Mouse (Mus musculus) embryonic facial prominence, embryonic 11.5 days (tissue): ENCODE measurements at regions not wholly inside any gene's neighbourhood (a gene's known extent, or its start where the extent isn't known, plus 50 kb on each side); places are given as distances from the start of the nearest gene placed in this dataset.

Experiments used
- ATAC-seq: fragments of 200-750 bp; cut with Nextera tagmentation; replicated peaks from 2 replicates; pipeline ENCODE4 v1.8.0; 2017; ENCODE audit warnings: low read depth; ENCODE audit not compliant: insufficient number of reproducible peaks, low FRiP score, low TSS enrichment
- DNase-seq: peaks from one replicate; pipeline ENCODE4 v3.0.0-alpha.2; 2015; ENCODE audit warnings: low spot score
- H3K27ac ChIP-seq: fragments of 300-500 bp; sonication (generic); replicated peaks from 2 replicates; pipeline ENCODE4 v1.5.1; 2014; ENCODE audit warnings: mild to moderate bottlenecking, low read depth, low read length, control low read depth
- H3K27me3 ChIP-seq: fragments of 300-500 bp; sonication (generic); 2 replicates; pipeline ENCODE4 v1.6.1; 2014; ENCODE audit warnings: mild to moderate bottlenecking, low read length, moderate library complexity, mixed read lengths; ENCODE audit not compliant: control insufficient read depth, insufficient read depth
- H3K36me3 ChIP-seq: fragments of 300-500 bp; sonication (generic); replicated peaks from 2 replicates; pipeline ENCODE4 v1.6.1; 2014; ENCODE audit warnings: low read depth, mild to moderate bottlenecking, low read length, moderate library complexity, mixed read lengths; ENCODE audit not compliant: control insufficient read depth, insufficient read depth
- H3K4me1 ChIP-seq: fragments of 300-500 bp; sonication (generic); 2 replicates; pipeline ENCODE4 v1.6.1; 2014; ENCODE audit warnings: low read length, mixed read lengths; ENCODE audit not compliant: control insufficient read depth, insufficient read depth
- H3K4me2 ChIP-seq: fragments of 300-500 bp; sonication (generic); 2 replicates; pipeline ENCODE4 v1.6.1; 2014; ENCODE audit warnings: low read depth, mild to moderate bottlenecking, control low read depth, low read length, moderate library complexity
- H3K4me3 ChIP-seq: fragments of 300-500 bp; sonication (generic); 2 replicates; pipeline ENCODE4 v1.5.1; 2014; ENCODE audit warnings: low read depth, low read length, control low read depth
- H3K9ac ChIP-seq: fragments of 300-500 bp; sonication (generic); replicated peaks from 2 replicates; pipeline ENCODE4 v1.6.1; 2014; ENCODE audit warnings: mild to moderate bottlenecking, control low read depth, low read length
- H3K9me3 ChIP-seq: fragments of 300-500 bp; sonication (generic); replicated peaks from 2 replicates; pipeline ENCODE4 v1.6.1; 2016; ENCODE audit warnings: mild to moderate bottlenecking, low read length, inconsistent platforms, mixed read lengths; ENCODE audit not compliant: control insufficient read depth
- WGBS: fragments of 180-500 bp; shearing (Covaris S2); extraction: QIAGEN DNeasy Blood & Tissue Kit; methylation state at CpG from one replicate; pipeline ENCODE4 v1.1.7; 2014; 5-methylcytosine and 5-hydroxymethylcytosine counted together

DNA sequence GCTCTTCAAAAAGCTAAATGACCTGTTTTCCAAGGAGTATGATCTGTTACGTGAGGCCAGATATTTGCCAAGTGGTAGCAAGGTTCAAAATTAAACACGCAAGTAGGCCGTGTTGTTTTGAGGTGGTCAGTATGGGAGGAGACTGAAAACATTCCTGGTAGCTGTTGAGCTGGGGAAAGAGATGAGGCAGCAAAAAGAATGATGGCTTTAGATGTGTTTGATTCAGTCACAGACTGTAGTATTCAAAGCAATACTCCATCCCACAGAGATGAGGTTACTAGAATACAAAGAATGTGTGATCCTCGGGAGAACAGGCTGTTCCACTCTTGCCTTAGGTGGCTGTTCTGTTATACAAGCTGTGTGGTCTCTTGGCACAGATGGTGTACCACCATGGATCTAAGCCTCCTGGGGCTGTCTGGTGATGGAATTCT, 742.7 kb upstream of the Zeb2 start:
- Histone ChIP-seq H3K4me3 (no peak overlapping the region), H3K4me2 (no peak overlapping the region), H3K9me3 (no peaks in the 10 kb centered on the region), H3K27me3 (no peaks in the 10 kb centered on the region), H3K9ac (no peak overlapping the region), H3K4me1 (no peaks in the 10 kb centered on the region), H3K36me3 (no peaks in the 10 kb centered on the region), H3K27ac (no peak overlapping the region)
- no peak for DNase-seq
- ATAC-seq, result no peak
- 86% methylated on average over 4 of the region's 4 CpGs for WGBS

DNA sequence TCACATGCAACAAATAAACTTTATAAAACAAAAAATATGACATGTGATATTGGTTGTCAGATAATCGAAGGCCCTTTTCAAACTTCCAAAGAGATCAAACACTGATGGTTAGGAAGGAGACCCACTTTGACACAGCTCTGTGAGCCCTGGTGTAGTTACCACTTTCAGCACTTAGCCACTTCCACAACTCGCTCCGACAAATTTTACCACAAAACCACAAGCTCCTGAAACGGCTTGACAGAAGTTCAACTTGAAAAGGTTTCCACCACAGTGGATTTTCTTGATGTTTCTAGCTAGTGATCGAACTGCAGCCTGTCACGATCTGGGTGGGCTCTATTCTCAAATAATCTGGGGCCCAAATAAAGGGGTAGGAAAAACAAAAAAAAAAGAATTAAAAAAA, 742.2 kb upstream of the Zeb2 start:
- Histone ChIP-seq H3K9ac (no peak overlapping the region), H3K4me2 (no peak overlapping the region), H3K9me3 (no peaks in the 10 kb centered on the region), H3K36me3 (no peaks in the 10 kb centered on the region), H3K27ac (no peak overlapping the region), H3K4me3 (no peak overlapping the region), H3K27me3 (no peaks in the 10 kb centered on the region), H3K4me1 (no peaks in the 10 kb centered on the region)
- 85% methylated on average over 6 of the region's 6 CpGs for WGBS
- DNase-seq (no peak), ATAC-seq (no peak)

DNA sequence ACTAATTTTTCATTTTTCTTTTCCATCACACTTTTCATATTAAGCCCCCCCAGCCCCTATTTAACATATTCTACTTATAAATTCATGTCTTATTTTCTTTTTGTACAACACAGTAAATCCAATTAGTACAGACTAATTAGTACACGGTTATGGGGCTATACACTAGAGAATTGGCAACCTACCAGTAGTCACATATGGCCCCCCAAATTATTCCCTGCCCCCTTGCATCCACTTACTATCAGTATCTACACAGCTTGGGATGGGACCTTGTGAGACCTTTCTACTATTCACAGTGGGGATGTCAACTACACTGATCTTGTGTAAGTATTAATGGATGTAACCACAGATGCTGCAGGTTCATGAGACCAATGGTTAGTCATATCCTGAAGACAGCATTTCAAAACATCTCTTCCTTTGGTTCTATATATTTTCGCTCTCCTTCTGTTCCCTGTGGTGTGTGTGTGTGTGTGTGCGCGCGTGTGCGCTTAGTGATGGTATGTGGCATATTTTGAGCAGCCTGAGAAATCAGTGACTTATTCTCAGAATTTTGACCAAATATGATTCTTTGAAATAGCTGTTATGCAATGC, 732.9 kb upstream of the Zeb2 start:
- H3K27me3 ChIP-seq, result no peaks in the 10 kb centered on the region
- H3K9me3 ChIP-seq, result no peaks in the 10 kb centered on the region
- no peaks in the 10 kb centered on the region for H3K36me3 ChIP-seq
- no peak for DNase-seq
- ATAC-seq, result no peak
- 92% methylated on average over 6 of the region's 6 CpGs for WGBS
- no peak overlapping the region for H3K9ac ChIP-seq
- no peaks in the 10 kb centered on the region for H3K4me1 ChIP-seq
- H3K27ac ChIP-seq, result no peak overlapping the region
- no peak overlapping the region for H3K4me3 ChIP-seq
- no peak overlapping the region for H3K4me2 ChIP-seq

DNA sequence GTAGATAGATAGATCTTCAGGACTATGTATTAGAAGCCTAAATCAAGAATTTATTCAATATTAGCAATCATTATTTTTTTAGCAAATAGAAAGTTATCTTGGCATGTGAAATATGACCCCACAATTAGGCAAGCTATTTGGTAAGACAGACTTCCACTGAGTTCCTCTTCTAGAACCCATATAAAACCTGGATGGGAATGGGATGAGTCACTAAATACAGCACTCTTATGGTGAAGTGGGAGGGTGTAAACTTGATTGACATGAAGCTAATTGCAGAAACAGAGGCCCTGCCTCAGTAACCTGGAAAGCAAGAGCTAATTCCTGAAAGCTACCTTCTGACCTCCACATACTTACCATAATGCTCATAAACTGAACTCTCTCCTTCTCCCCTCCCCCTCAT, 723.2 kb upstream of the Zeb2 start:
- Histone ChIP-seq H3K36me3 (no peaks in the 10 kb centered on the region), H3K4me2 (no peak overlapping the region)

DNA sequence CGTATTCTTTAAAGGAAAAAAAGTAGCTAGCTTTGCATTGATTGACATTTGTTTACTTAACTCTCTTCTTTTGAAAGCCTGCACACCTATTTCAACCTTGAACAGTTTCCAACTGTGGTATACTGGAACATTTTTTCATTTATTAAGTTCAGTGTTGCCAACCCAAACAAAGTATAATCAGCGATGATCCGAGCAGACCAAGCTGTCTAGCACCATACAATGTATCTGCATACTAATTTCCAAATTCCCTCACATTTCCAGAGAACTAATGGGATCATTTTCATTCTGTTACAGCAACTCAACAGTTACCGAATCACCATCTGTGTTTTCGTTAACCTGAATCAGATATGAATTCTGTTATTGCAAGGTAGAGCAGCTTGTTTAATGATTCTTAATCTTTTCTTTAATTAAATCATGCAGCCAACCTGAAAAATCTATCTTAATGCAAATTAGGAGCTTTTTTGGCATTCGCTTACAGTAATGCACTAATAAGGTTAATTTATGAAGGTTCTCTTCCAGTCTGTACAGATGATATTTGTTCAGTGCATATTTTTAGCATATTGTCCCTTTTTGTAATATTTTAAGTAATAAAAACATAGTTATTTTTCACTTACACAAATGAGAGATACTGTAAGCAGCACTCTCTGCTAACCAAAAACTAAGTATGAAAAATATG, 719.5 kb upstream of the Zeb2 start:
- Histone ChIP-seq H3K9ac (no peak overlapping the region), H3K27me3 (no peaks in the 10 kb centered on the region), H3K36me3 (no peaks in the 10 kb centered on the region), H3K9me3 (no peaks in the 10 kb centered on the region), H3K4me2 (no peak overlapping the region), H3K4me1 (no peaks in the 10 kb centered on the region), H3K27ac (no peak overlapping the region), H3K4me3 (no peak overlapping the region)
- DNase-seq (no peak), ATAC-seq (no peak)
- WGBS, result 73% methylated on average over 6 of the region's 6 CpGs

More for the DNA sequence above, 723.2 kb upstream of the Zeb2 start:
- Histone ChIP-seq H3K27ac (no peak overlapping the region), H3K4me1 (no peaks in the 10 kb centered on the region), H3K9ac (no peak overlapping the region), H3K9me3 (no peaks in the 10 kb centered on the region), H3K27me3 (no peaks in the 10 kb centered on the region), H3K4me3 (no peak overlapping the region)
- DNase-seq, result no peak
- no peak for ATAC-seq

DNA sequence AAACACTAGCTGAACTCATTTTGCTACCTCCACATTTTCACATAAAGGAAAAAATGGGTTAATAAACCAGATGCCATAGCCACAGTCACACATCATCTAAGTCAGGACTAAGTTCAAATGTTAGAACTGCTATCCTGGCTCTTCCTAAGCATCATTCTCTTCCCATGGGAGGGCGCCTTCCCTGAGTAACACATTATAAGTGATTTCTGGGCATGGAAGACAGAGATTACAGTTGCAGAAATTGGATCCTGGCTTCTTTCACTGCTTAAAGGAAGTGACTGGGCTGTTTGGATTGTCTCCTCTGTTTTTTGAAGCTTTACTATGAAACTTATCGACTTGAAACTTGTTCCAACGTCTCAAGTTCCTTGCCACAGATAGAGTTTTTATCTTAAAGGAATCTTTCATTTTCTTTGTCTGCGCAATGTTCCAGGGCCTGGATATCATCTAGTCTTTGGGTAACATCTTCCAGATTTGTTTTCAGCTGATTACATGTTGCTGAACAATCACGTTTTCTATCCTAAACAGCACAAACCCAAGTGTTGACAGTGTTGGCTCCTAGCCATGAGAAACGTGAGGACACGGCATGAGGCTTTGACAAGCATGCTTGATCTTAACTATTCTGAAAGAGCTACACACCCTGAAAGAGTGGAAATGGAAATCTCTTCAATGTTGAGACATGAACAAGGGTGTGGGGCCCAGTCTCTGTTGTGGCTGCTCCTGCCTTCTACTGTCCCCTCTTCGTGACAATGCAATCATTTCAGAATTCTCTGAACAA, 700.9 kb upstream of the Zeb2 start:
- H3K9me3 ChIP-seq, result no peaks in the 10 kb centered on the region
- no peaks in the 10 kb centered on the region for H3K36me3 ChIP-seq
- 81% methylated on average over 8 of the region's 8 CpGs for WGBS

DNA sequence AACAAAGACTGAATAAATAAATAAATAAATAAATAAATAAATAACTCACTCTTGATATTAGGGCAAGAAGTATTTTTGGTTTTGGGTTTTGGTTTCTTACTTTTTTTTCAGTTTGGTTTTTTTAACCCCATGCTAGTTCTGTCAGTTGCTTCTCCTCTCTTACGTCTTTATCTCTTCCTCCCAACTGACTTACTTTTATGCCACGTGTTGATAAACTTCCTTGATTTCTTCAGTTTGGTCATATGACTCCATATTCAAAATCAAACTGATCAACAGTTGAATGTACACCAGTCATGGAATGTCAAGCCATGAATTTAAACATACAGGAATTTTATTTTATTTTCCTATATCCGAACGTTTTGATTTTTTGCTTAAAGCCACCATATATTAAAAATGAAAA, 697.5 kb upstream of the Zeb2 start:
- 89% methylated on average over 4 of the region's 4 CpGs for WGBS

More for the DNA sequence above, 700.9 kb upstream of the Zeb2 start:
- no peaks in the 10 kb centered on the region for H3K4me1 ChIP-seq
- no peak overlapping the region for H3K9ac ChIP-seq
- H3K4me2 ChIP-seq, result no peak overlapping the region
- no peak overlapping the region for H3K27ac ChIP-seq
- no peak for DNase-seq
- H3K4me3 ChIP-seq, result no peak overlapping the region
- ATAC-seq, result no peak
- no peaks in the 10 kb centered on the region for H3K27me3 ChIP-seq

DNA sequence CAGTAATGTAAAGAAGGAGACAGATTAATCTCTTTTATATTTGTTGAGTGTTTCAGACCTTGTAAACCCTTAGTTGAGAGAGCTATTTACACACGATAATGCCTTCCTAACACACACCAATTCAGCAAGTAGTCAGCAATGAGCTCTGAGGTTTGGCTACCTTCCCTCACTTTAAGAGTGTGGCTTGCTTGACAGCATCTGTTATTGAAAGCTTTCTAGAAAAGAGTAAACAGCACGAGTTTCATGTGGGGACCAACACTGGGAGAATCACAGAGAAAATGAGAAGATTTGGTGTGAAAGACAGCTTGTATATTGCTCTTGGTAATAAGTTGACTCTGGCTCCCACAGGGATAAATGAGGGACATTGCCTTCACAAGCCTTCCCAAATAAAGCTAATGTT, 688.1 kb upstream of the Zeb2 start:
- H3K27ac ChIP-seq, result no peak overlapping the region
- H3K9ac ChIP-seq, result no peak overlapping the region
- no peaks in the 10 kb centered on the region for H3K27me3 ChIP-seq
- H3K4me1 ChIP-seq, result no peaks in the 10 kb centered on the region
- DNase-seq (no peak), ATAC-seq (no peak)
- no peak overlapping the region for H3K4me2 ChIP-seq
- H3K9me3 ChIP-seq, result no peaks in the 10 kb centered on the region
- 57% methylated on average over 2 of the region's 2 CpGs for WGBS
- H3K36me3 ChIP-seq, result no peaks in the 10 kb centered on the region
- no peak overlapping the region for H3K4me3 ChIP-seq

More for the DNA sequence above, 697.5 kb upstream of the Zeb2 start:
- DNase-seq, result no peak
- ATAC-seq, result no peak
- no peaks in the 10 kb centered on the region for H3K4me1 ChIP-seq
- H3K27me3 ChIP-seq, result no peaks in the 10 kb centered on the region
- H3K9ac ChIP-seq, result no peak overlapping the region
- no peak overlapping the region for H3K4me2 ChIP-seq
- no peaks in the 10 kb centered on the region for H3K9me3 ChIP-seq
- no peaks in the 10 kb centered on the region for H3K36me3 ChIP-seq
- no peak overlapping the region for H3K4me3 ChIP-seq
- no peak overlapping the region for H3K27ac ChIP-seq
